ENCODE assay signal across 19 mouse cellular contexts in genomic region chr9:49906306-49906705, GRCm38 (mm10).
DNase-seq lines count a peak whose midpoint lies in the region; ATAC-seq lines count a peak whose summit lies in the region.
"Had no signal": no experiment of that assay in that cellular context is flagged by ENCODE, and none has a peak within 500 bp of the region (broad histone marks: within the 10 kb centered on the region; RNA-seq: fewer than 3 reads in every experiment).

No protein-coding gene starts in this region.

- H3K4me1 ChIP-seq in heart, embryonic 14.5 days (ENCODE audit: control insufficient read depth in 2 of 2, insufficient read depth in 2 of 2, low read length in 2 of 2), result peaks cover 5 to 11% of the 10 kb centered on the region in 2 experiments
- peaks cover 8% of the 10 kb centered on the region; the same call in 1 of the 2 replicates for H3K4me1 ChIP-seq in kidney, embryonic 15.5 days
- H3K4me1 ChIP-seq: embryonic facial prominence, embryonic 15.5 days; hindbrain, embryonic 13.5 days; megakaryocyte, embryonic 14.5 days had no signal

- H3K4me2 ChIP-seq in heart, embryonic 14.5 days (ENCODE audit: low read length), result peak overlapping the region; percentile 4; the same call in 1 of the 2 replicates
- no peak overlapping the region for H3K4me2 ChIP-seq in kidney, embryonic 15.5 days
- H3K4me2 ChIP-seq: embryonic facial prominence, embryonic 15.5 days; hindbrain, embryonic 13.5 days; limb, embryonic 12.5 days; stomach, embryonic 15.5 days had no signal

- WGBS in heart, embryonic 14.5 days, result 7% methylated on average over 4 of the region's 4 CpGs
- 41% methylated on average over 4 of the region's 4 CpGs for whole genome bisulfite sequencing in kidney, embryonic 15.5 days

- H3K9ac ChIP-seq in heart, embryonic 14.5 days (ENCODE audit: low read length), result no peak overlapping the region
- no peak overlapping the region for H3K9ac ChIP-seq in kidney, embryonic 15.5 days
- H3K9ac ChIP-seq: embryonic facial prominence, embryonic 15.5 days; forebrain, postnatal 0 days; hindbrain, embryonic 13.5 days; limb, embryonic 12.5 days; liver, postnatal 0 days; stomach, embryonic 15.5 days had no signal

- no peaks in the 10 kb centered on the region for H3K36me3 ChIP-seq in heart, embryonic 14.5 days (ENCODE audit: control insufficient read depth, insufficient read depth, low read length)
- H3K36me3 ChIP-seq in kidney, embryonic 15.5 days, result no peaks in the 10 kb centered on the region
- H3K36me3 ChIP-seq: embryonic facial prominence, embryonic 15.5 days; hindbrain, embryonic 13.5 days; limb, embryonic 12.5 days; stomach, embryonic 15.5 days had no signal

- peak; percentile 67 for DNase-seq in heart, adult 11 months
- DNase-seq in heart, postnatal 25 days (ENCODE audit: low spot score), result no peak
- peak; percentile 22 for DNase-seq in MN1 (ENCODE audit: low spot score)
- DNase-seq in brain, adult 2 months (ENCODE audit: low read depth, low spot score), result peak; percentile 22
- no peak for DNase-seq in layer of hippocampus, adult 18-20 months (ENCODE audit: low spot score in 2 of 2)
- DNase-seq in cerebellum, postnatal 36 days, result no peak
- DNase-seq: cerebellum, postnatal 25 days; forebrain, postnatal 0 days; gastrocnemius, postnatal 14 days; kidney, adult 18-20 months; liver, postnatal 0 days; thymus, postnatal 14 days had no signal

- peak overlapping the region; percentile 69 to 76 for H3K27ac ChIP-seq in heart, embryonic 14.5 days (replicated peaks in 1 of 2; ENCODE audit: control insufficient read depth in 1 of 2, insufficient read depth in 1 of 2, low read depth in 2 of 2, low read length in 2 of 2)
- H3K27ac ChIP-seq in kidney, embryonic 15.5 days, result no peak overlapping the region
- H3K27ac ChIP-seq: embryonic facial prominence, embryonic 15.5 days; hindbrain, embryonic 13.5 days; limb, embryonic 12.5 days; stomach, embryonic 15.5 days had no signal

- H3K27me3 ChIP-seq in heart, embryonic 14.5 days (ENCODE audit: control insufficient read depth, insufficient read depth, low read length), result no peaks in the 10 kb centered on the region
- no peaks in the 10 kb centered on the region for H3K27me3 ChIP-seq in kidney, embryonic 15.5 days
- H3K27me3 ChIP-seq: embryonic facial prominence, embryonic 15.5 days; hindbrain, embryonic 13.5 days; limb, embryonic 12.5 days; megakaryocyte, embryonic 14.5 days; stomach, embryonic 15.5 days had no signal

- H3K9me3 ChIP-seq in heart, embryonic 14.5 days (ENCODE audit: control insufficient read depth, low read length), result no peaks in the 10 kb centered on the region
- no peaks in the 10 kb centered on the region for H3K9me3 ChIP-seq in kidney, embryonic 15.5 days (replicated peaks)
- H3K9me3 ChIP-seq: embryonic facial prominence, embryonic 15.5 days; hindbrain, embryonic 13.5 days; limb, embryonic 12.5 days; megakaryocyte, embryonic 14.5 days; stomach, embryonic 15.5 days had no signal

- ATAC-seq in heart, embryonic 14.5 days (ENCODE audit: insufficient number of reproducible peaks, insufficient read depth, low FRiP score, low read depth), result peak; percentile 77
- ATAC-seq in kidney, embryonic 15.5 days (replicated peaks; ENCODE audit: low FRiP score), result no peak
- ATAC-seq: forebrain, postnatal 0 days; liver, postnatal 0 days had no signal

- no peak overlapping the region for H3K4me3 ChIP-seq in heart, embryonic 14.5 days (ENCODE audit: control insufficient read depth in 1 of 2, insufficient read depth in 1 of 2, low read depth in 1 of 2, low read length in 2 of 2)
- H3K4me3 ChIP-seq in kidney, embryonic 15.5 days (replicated peaks), result no peak overlapping the region
- H3K4me3 ChIP-seq: embryonic facial prominence, embryonic 15.5 days; hindbrain, embryonic 13.5 days; limb, embryonic 12.5 days; megakaryocyte, embryonic 14.5 days; stomach, embryonic 15.5 days had no signal

- intact Hi-C loops in heart, postnatal 25 days (cut with DNase I), result no loop called here

Comparison
In these comparisons a context has a peak if more than half of its experiments do, and no peak if none do; other contexts are left out.
1. DNase-seq: peak in heart, adult 11 months (single experiment), MN1 (single experiment) and brain, adult 2 months (single experiment); none in heart, postnatal 25 days (single experiment), layer of hippocampus, adult 18-20 months (0 of 2) and cerebellum, postnatal 36 days (0 of 2).